Mouse (Mus musculus): ENCODE data around the gene Ebf3.

Gene Ebf3

GRCm38 (mm10) chr7:137206770-137207285, 107.4 kb downstream of the Ebf3 start:
- DNase-seq (ENCODE audit: low spot score) = no peak

GRCm38 (mm10) chr7:137199533-137199932, 114.7 kb downstream of the Ebf3 start:
- DNase-seq (ENCODE audit: low spot score) = no peak

- no peak for DNase-seq (ENCODE audit: low spot score)
Measured at GRCm38 (mm10) chr7:137198921-137199320, 115.3 kb downstream of the Ebf3 start.

- peak; percentile 67 for DNase-seq (ENCODE audit: low spot score)
Measured at GRCm38 (mm10) chr7:137197118-137198030, 116.9 kb downstream of the Ebf3 start.

- DNase-seq (ENCODE audit: low spot score) = no peak
Measured at GRCm38 (mm10) chr7:137196536-137196935, 117.7 kb downstream of the Ebf3 start.

GRCm38 (mm10) chr7:137192776-137193278, 121.4 kb downstream of the Ebf3 start:
- DNase-seq (ENCODE audit: low spot score) = no peak

- DNase-seq (ENCODE audit: low spot score) = no peak
Measured at GRCm38 (mm10) chr7:137191889-137192288, 122.4 kb downstream of the Ebf3 start.

GRCm38 (mm10) chr7:137172278-137172677, 142.0 kb downstream of the Ebf3 start:
- DNase-seq (ENCODE audit: low spot score) = no peak

- DNase-seq (ENCODE audit: low spot score) = no peak
Measured at GRCm38 (mm10) chr7:137159086-137159485, 155.2 kb downstream of the Ebf3 start.

- no peak for DNase-seq (ENCODE audit: low spot score)
Measured at GRCm38 (mm10) chr7:137154623-137155022, 159.6 kb downstream of the Ebf3 start.

- DNase-seq (ENCODE audit: low spot score) = no peak
Measured at GRCm38 (mm10) chr7:137151854-137152253, 162.4 kb downstream of the Ebf3 start.

GRCm38 (mm10) chr7:137147101-137147500, 167.1 kb downstream of the Ebf3 start:
- DNase-seq (ENCODE audit: low spot score) = no peak

Data from ovary, postnatal 36 days (tissue).